12 mouse cellular contexts compared by ENCODE assay signal in the genomic region with DNA sequence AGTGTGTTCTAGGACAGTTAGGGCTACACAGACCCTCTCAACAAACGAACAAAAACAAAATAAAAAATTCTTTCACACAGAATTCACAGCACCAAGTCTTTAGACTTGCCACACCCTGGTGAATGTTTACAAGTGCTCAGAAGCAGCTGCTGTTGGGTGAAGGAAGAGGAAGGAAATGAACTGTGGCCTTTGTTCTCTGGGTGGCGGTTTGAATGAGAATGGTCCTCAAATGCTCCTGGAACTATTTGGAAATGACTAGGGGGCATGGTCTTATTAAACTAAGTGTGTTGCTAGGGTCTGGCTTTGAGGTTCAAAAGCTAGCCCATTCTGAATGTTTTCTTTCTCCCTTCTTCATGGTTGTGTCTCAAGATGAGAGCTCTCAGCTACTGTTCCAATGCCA. TPM values are rescaled to one million over a fixed set of nuclear protein-coding genes. Genes with fewer than 3 reads are reported as not detected.
DNase-seq lines count a peak whose midpoint lies in the region; ATAC-seq and TF ChIP-seq lines count a peak whose summit lies in the region.
"Had no signal": no experiment of that assay in that cellular context is flagged by ENCODE, and none has a peak within 500 bp of the region (broad histone marks: within the 10 kb centered on the region; RNA-seq: fewer than 3 reads in every experiment).

No protein-coding gene starts in this region.

- peak overlapping the region; percentile 66 for H3K27ac ChIP-seq in gastrocnemius, adult 2 months
- H3K27ac ChIP-seq in forebrain, embryonic 14.5 days (ENCODE audit: low read depth, low read length), result no peak overlapping the region
- H3K27ac ChIP-seq: neural tube, embryonic 13.5 days had no signal

- no peak overlapping the region for H3K9ac ChIP-seq in forebrain, embryonic 14.5 days (ENCODE audit: low read length)
- H3K9ac ChIP-seq: neural tube, embryonic 13.5 days had no signal

- H3K4me2 ChIP-seq in forebrain, embryonic 14.5 days (ENCODE audit: low read length), result no peak overlapping the region
- H3K4me2 ChIP-seq: neural tube, embryonic 13.5 days had no signal

- no peak for DNase-seq in gastrocnemius, adult 2 months
- DNase-seq in gastrocnemius, adult 8-10 months (ENCODE audit: low spot score in 2 of 2), result no peak
- peak; percentile 63 to 72 for DNase-seq in spleen, postnatal 36 days (ENCODE audit: low spot score in 2 of 2)
- no peak for DNase-seq in spleen, postnatal 10 days (ENCODE audit: low spot score in 2 of 2)
- DNase-seq in forebrain, embryonic 14.5 days (ENCODE audit: low spot score), result no peak
- no peak for DNase-seq in retina, postnatal 1 day
- no peak for DNase-seq in left cerebral cortex, postnatal 14 days (ENCODE audit: low spot score in 2 of 2)
- DNase-seq: cerebellum, adult 9-10 months; gastrocnemius, postnatal 25 days had no signal

- intact Hi-C loops in gastrocnemius, adult 2 months (cut with DNase I), result loop anchor here (2.0 kb wide), 1 partner anchor 18 kb away; the partner anchor contains the start of gene Zdhhc20
- intact Hi-C loops in left cerebral cortex, postnatal 14 days (cut with DNase I), result no loop called here

- peak; percentile 51 for ATAC-seq in megakaryocyte, adult 5-6 weeks (ENCODE audit: poor library complexity, severe bottlenecking)
- ATAC-seq in forebrain, embryonic 14.5 days, result no peak

- H3K27me3 ChIP-seq in forebrain, embryonic 14.5 days (replicated peaks; ENCODE audit: control insufficient read depth, insufficient read depth, low read length), result no peaks in the 10 kb centered on the region
- H3K27me3 ChIP-seq: neural tube, embryonic 13.5 days had no signal

- no peaks in the 10 kb centered on the region for H3K36me3 ChIP-seq in forebrain, embryonic 14.5 days (ENCODE audit: control insufficient read depth, insufficient read depth, low read length)
- H3K36me3 ChIP-seq: neural tube, embryonic 13.5 days had no signal

- H3K4me3 ChIP-seq in gastrocnemius, adult 2 months, result no peak overlapping the region
- no peak overlapping the region for H3K4me3 ChIP-seq in forebrain, embryonic 14.5 days (ENCODE audit: low read depth, low read length)
- H3K4me3 ChIP-seq: erythroblast, embryonic 14.5 days; neural tube, embryonic 13.5 days had no signal

- H3K4me1 ChIP-seq in forebrain, embryonic 14.5 days (ENCODE audit: control insufficient read depth, insufficient read depth, low read length), result no peaks in the 10 kb centered on the region

- H3K9me3 ChIP-seq in forebrain, embryonic 14.5 days (replicated peaks; ENCODE audit: control insufficient read depth, low read length), result no peaks in the 10 kb centered on the region
- H3K9me3 ChIP-seq: neural tube, embryonic 13.5 days had no signal

- WGBS in forebrain, embryonic 14.5 days, result 67% methylated on average over 2 of the region's 2 CpGs

- no peak for TF ChIP-seq CTCF in gastrocnemius, adult 2 months (IDR thresholded peaks at IDR 0.05)

RNA-seq across cellular contexts. Expression of gene Zdhhc20, which starts 18.4 kb away (rescaled TPM):
- 1 to 10 TPM; 3.6 to 5.1 TPM for total RNA-seq in gastrocnemius, adult 2 months (2021)
- 1 to 10 TPM; 2.2 to 3.8 (median 2.9) TPM for total RNA-seq in gastrocnemius, adult 8-10 months (2022)
- 51.5 and 54.5 TPM in 2 replicates for total RNA-seq in megakaryocyte, adult 5-6 weeks (2015)
- 60.1 and 91.5 TPM in 2 replicates for total RNA-seq in megakaryocyte, adult 5-6 weeks (2017)
- polyA plus RNA-seq in forebrain, embryonic 14.5 days (2014; fragmentation: Nextera tagmentation; extraction: Ambion mirVana), result 29.7 and 37.1 TPM in 2 replicates
- 10 to 100 TPM; 26.1 to 30.4 TPM for total RNA-seq in left cerebral cortex, postnatal 14 days (2021)
- polyA plus RNA-seq: erythroblast, embryonic 14.5 days had no signal

Comparison
In these comparisons a context has a peak if more than half of its experiments do, and no peak if none do; other contexts are left out.
1. DNase-seq: peak in spleen, postnatal 36 days (2 of 2); none in gastrocnemius, adult 2 months (single experiment), gastrocnemius, adult 8-10 months (0 of 2), spleen, postnatal 10 days (0 of 2), forebrain, embryonic 14.5 days (single experiment), retina, postnatal 1 day (single experiment) and left cerebral cortex, postnatal 14 days (0 of 2).
2. RNA of gene Zdhhc20, which starts 18.4 kb away (total RNA-seq): 51.5 to 91.5 TPM in megakaryocyte, adult 5-6 weeks and 26.1 to 30.4 TPM in left cerebral cortex, postnatal 14 days; 3.6 to 5.1 TPM in gastrocnemius, adult 2 months and 2.2 to 3.8 TPM in gastrocnemius, adult 8-10 months; every median in the first group is over 4 times any median in the second.